Mouse (Mus musculus) limb, embryonic 12.5 days (tissue): Measurements from ENCODE around the gene Stxbp5l. TPM values are rescaled to one million over a fixed set of nuclear protein-coding genes. Genes with fewer than 3 reads are reported as not detected.

Experiments used
- polyA plus RNA-seq: library from polyadenylated mRNA; unstranded; fragments of >200 nt; fragmentation: Nextera tagmentation; extraction: Ambion mirVana; gene quantifications from 2 replicates; pipeline ENCODE4 v1.2.1, GENCODE M21; 2016

Stxbp5l gene
- polyA plus RNA-seq, 1 experiment from 2014 or later: 0.15 TPM

Other genes starting within 250 kb of the Stxbp5l start
- gene Gtf2e1, start 154.8 kb upstream of the Stxbp5l start, polyA plus RNA-seq: 36.9 and 38.8 TPM in 2 replicates
- 33.9 and 36.2 TPM in 2 replicates for gene Rabl3, start 154.9 kb upstream of the Stxbp5l start, polyA plus RNA-seq
- 0.17 and 0.36 TPM in 2 replicates for gene Hgd, start 195.2 kb upstream of the Stxbp5l start, polyA plus RNA-seq